Mouse (Mus musculus): Measurements from ENCODE around the gene Parp16.
"Not testable (repeated sequence)": the region's sequence is repeated elsewhere in the genome, so short reads cannot be mapped to it uniquely, and the experiment has no call there.

The Parp16 gene

DNA sequence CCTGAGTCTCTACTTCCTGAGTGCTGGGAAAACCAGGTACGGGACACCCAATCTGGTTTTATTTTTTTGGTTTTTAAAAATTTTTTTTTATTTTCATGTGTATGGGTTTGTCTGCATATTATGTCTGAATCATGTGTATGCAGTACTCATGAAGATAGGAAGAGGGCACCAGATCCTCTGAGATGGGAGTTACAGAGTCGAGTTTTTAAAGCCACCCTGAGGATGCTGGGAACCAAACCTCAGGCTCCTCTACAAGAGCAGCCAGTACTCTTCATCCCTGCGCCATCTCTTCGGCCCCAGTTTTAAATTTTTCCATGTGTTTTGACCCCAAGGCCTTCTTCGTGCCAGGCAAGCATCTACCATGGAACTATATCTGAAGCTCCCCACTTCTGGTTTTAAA, 44.6 kb downstream of the Parp16 start:
- no peak for DNase-seq (ENCODE audit: extremely low read depth, low read depth)

DNA sequence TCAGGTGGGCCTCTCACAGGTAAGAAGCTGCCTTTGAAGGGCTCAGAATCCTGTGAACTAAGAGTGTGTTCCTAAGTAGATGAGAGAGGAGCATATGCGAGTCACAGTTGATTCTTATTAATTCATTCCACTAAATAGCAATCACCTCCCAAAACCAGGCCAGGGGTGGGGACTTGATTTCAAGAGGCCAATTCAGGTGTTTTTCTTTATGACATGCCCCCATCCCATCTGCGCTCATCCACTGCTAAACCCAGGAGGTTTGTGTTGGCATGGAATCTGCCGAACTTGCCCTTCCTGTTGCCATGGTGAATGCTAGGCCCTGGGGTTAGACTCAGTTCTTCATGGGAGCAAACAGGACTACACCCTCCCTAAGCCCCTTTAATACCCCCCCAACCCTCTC, 45.4 kb downstream of the Parp16 start:
- DNase-seq (ENCODE audit: extremely low read depth, low read depth): no peak

DNA sequence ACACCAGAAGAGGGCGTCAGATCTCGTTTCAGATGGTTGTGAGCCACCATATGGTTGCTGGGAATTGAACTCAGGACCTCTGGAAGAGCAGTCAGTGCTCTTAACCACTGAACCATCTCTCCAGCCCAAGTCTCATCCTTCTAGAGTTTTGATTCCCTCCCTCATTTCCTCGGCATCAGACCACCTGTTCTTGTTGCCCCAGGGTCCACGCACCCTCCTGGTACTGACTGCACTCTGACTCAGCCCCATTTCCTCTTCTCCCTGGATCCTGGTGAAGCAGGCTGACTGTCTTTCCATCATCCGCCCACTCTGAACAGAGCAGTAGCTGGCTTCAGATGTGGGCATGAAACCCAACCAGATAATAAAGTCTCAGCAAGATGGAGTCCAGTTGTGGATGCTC, 46.8 kb downstream of the Parp16 start:
- no peak for DNase-seq (ENCODE audit: extremely low read depth, low read depth)

DNA sequence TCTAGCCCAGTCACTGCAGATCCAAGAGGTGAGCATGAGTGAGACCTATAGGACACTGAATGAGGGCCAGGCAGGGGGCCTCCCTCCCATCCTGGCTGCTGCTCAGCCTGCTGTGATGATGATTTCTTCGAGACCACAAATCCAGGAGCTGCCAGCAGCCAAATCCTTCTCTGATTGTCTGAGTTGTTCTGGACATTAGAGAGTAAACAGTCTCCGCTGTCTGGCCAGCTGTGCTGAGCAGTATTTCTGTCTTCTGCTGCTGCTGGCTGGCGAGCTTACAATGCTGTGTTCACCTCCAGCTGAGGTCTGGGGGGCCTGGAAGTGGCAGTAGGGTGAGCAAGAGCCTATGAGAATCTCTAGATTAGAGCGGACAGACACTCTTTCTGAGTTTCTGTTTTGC, 48.1 kb downstream of the Parp16 start:
- DNase-seq (ENCODE audit: extremely low read depth, low read depth): no peak

GRCm38 (mm10) chr9:65244036-65244806, 49.1 kb downstream of the Parp16 start:
- no peak for DNase-seq (ENCODE audit: extremely low read depth, low read depth)

GRCm38 (mm10) chr9:65247502-65248376, 52.6 kb downstream of the Parp16 start:
- no peak for DNase-seq (ENCODE audit: extremely low read depth, low read depth)

DNA sequence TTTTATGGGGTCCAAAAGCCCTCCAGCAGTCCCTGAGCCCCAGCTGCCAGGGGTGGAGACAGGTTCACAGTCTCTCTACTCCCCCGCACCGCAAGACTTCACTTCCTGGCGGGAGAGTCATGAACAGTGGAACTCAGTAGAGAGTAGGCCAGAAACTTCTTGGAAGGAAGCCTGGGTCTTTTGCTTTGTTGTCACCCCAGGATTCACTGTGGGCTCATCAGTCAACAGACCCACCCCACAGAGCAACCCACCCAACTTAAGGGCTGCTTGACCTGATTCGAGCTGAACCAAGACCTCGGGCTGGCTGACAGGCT, 53.2 kb downstream of the Parp16 start:
- no peak for DNase-seq (ENCODE audit: extremely low read depth, low read depth)

DNA sequence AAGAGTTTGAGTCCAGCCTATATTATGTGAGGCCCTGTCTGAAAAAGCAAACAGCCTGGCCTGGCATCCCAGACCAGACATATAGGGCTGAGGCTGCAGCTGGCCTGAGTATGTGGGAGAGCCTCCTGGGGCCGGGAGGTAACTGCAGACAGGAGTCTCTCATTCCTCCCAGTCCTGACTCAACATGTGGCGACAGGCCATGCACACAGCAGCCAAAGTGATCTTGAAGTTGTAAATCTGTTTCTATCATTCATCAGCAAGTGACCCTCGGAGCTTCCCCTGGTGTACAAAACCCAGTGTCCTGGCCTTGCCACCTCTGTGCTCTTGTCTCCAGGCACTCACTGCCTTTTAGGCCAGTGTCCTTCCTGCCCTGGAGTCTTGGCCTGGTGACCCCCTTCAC, 56.9 kb downstream of the Parp16 start:
- DNase-seq (ENCODE audit: extremely low read depth, low read depth): no peak

DNA sequence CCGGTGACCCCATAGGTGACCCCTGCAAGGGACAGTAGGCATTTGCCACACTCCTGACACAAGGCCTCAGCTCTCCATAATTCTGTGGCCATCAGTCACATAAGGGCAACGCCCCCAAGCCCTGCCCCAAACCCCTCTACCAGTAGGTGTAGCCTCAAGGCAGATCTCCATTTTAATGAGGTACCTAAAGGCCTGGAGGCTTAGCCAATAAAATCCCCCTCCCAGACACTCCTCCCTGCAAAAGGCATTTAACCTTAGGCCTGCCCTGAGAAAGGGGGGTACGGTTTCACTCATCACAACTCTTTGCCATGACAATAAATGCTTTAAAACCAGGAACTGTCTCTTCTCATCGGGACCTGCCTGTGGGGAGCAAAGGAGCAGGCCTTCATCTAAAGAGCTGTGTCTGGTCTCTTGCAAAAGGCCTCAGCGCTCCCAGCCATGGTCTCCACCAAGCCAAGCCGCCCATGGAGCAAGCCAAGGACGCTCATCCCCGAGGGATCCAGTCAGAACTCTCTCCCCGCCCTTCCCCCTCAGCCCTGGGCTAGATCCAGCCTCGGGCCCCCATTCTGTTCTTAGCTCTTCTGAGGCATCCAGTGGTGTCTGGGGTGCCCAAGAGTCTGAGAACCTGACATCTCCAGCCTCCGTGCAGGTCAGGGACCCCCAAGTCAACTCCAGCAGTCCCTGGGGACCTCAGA, 60.9 kb downstream of the Parp16 start:
- no peak for DNase-seq (ENCODE audit: extremely low read depth, low read depth)

DNA sequence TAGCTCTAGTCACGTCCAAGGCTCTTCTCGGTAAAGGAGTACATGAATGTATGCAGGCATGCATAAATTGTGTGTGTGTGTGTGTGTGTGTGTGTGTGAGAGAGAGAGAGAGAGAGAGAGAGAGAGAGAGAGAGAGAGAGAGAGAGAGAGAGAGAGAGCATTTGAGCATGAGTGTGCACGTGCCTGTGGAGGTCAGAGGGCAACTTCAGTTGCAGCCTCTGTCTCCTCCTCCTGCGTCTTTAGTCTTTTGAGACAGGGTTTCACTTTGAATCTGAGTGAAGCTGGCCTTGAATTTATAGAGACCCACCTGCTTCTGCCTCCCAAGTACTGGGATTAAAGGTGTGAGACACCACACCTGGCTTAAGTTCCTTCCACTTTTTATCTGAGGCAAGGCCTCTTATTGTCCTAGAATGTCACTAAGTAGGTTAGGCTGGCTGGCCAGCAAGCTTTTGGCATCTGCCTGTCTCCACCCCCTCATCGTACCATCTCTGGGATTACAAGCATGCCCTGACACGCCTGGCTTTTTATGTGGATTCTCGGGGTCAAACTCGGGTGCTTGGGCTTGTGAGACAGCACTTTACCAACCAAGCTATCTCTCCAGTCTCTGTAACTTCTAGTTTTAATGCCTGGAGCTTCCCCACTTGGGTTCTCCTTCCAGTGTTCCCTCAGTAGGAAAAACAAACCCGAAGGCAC, 62.2 kb downstream of the Parp16 start:
- DNase-seq (ENCODE audit: extremely low read depth, low read depth): no peak

GRCm38 (mm10) chr9:65259366-65259765, 64.2 kb downstream of the Parp16 start:
- no peak for DNase-seq (ENCODE audit: extremely low read depth, low read depth)

- no peak for DNase-seq (ENCODE audit: extremely low read depth, low read depth)
Observed at GRCm38 (mm10) chr9:65261591-65262230, 66.6 kb downstream of the Parp16 start.

GRCm38 (mm10) chr9:65262641-65263120, 67.5 kb downstream of the Parp16 start:
- no peak for DNase-seq (ENCODE audit: extremely low read depth, low read depth)

GRCm38 (mm10) chr9:65264959-65265358, 69.8 kb downstream of the Parp16 start, which contains the start of gene Cilp:
Gene Cilp, plus strand, starts transcription at chr9:65265180.
- DNase-seq (ENCODE audit: extremely low read depth, low read depth): no peak

DNA sequence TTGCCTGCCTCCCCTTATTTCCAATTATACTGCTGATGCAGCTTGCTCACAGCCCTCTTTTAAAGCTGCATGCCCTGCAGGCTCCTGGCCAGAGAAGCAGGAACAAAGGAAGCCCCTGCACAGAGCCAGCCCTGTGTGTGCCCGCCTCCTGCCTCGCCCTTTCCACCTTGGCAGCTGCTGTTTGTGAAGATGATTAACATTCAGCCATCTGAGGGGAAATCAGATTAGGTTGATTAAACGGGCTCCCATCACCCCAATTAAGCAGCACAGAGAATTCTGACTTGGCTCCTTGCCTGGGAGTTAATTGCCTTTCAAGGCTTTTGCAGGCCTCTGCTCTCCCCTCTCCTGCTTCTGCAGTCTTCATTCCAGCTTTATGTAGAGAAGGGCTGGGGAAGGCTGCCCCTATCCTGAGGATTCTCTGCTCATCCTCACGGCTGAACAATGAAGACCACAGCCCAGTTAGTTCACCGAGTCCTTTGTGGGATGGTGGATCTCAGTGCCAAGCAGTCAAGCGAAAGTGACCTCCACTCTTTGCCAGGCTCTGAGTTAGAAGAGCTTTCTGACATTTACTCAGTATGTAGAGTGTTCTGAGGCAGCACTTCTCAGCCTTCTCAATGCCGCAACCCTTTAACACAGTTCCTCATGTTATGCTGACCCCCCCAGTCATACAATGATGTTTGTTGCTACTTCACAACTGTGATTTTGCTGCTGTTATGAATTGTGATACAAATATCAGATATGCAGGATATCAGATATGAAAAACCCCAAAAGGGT, 72.8 kb downstream of the Parp16 start:
- no peak for DNase-seq (ENCODE audit: extremely low read depth, low read depth)

DNA sequence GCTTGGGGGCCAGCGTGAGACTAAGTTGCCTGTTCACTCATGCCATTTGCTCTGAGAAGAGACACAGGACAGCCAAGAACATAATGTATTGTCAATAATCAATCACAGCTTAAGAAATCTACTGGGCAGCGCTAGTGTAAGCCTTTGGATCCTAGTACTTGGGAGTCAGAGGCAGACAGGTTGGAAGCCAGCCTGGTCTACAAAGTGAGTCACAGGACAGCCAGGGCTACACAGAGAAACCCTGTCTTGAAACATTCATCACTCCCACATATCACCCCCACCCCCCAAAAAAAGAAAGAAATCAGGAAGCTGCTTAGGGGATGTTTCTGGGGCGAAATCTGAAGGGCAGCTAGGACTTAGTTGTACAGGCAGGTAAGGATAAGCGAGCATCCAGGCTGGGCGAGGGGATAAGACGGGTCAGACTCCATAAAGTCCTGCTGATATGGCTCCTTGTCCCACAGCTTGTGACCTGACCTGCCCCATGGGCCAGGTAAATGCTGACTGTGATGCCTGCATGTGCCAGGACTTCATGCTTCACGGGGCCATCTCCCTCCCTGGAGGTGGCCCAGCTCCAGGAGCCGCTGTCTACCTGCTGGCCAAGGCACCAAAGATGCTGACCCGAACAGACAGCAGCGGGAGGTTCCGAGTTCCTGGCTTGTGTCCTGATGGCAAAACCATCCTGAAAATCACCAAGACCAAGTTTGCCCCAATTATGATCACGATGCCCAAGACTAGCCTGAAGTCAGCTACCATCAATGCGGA, 78.1 kb downstream of the Parp16 start:
- DNase-seq (ENCODE audit: extremely low read depth, low read depth): no peak

GRCm38 (mm10) chr9:65273873-65274272, 78.7 kb downstream of the Parp16 start:
- no peak for DNase-seq (ENCODE audit: extremely low read depth, low read depth)

DNA sequence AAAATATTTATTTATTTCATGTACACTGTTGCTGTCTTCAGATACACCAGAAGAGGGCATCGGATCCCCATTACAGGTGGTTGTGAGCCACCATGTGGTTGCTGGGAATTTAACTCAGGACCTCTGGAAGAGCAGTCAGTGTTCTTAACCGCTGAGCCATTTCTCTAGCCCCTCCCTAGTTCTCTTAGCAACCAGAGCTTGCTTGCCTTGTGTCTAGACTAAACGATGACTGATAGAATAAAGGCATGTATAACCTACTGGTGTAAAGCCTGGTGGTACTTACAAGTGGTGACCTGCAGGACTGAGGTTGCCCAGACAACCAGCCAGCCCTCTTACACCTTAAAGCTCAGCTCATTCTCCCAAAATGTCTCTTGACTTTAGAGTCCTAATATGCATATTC, 79.7 kb downstream of the Parp16 start:
- DNase-seq (ENCODE audit: extremely low read depth, low read depth): not testable (repeated sequence)

DNA sequence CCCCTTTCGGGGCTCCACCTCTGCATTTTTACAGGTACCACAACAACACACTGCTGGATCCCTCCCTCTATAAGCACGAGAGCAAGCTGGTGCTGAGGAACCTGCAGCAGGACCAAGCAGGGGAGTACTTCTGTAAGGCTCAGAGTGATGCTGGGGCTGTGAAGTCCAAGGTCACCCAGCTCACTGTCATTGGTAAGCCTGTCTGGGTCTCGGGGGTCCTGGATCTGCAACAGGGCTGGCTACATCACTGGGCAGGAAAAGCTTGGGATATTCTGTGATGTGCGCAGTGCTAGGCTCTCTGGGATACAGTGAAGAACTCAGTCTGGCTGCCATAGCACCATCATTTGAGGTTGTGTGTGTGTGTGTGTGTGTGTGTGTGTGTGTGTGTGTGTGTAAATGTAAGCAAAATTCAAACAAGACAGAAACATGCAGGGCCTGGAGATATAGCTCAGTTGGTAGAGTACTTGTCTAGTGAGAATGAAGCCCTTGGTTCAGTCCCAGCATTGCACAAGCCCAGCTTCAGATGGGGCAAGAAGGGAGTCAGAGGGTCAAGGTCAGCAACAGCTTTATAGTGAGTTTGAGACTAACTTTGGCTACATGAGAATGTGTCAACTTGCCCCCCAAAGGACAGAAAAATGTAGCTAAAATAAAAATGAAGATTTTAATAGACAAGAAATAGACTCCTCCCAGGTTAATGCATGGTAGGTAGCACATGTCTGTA, 80.8 kb downstream of the Parp16 start:
- DNase-seq (ENCODE audit: extremely low read depth, low read depth): no peak
